Mouse (Mus musculus): Measurements from ENCODE around the gene Slc34a3.

Gene Slc34a3

GRCm38 (mm10) chr2:25246183-25247072, 12.3 kb upstream of the Slc34a3 start, which contains the start of gene AL732309.1:
Gene AL732309.1 (minus strand): TSS chr2:25246863.
- DNase-seq: peak; percentile 49 to 74

GRCm38 (mm10) chr2:25244144-25244543, 10.0 kb upstream of the Slc34a3 start:
- DNase-seq: no peak

- DNase-seq: no peak
Observed at GRCm38 (mm10) chr2:25243342-25243741, 9.2 kb upstream of the Slc34a3 start.

- peak; percentile 37 to 66 for DNase-seq
Observed at GRCm38 (mm10) chr2:25242101-25242506, 7.9 kb upstream of the Slc34a3 start, which contains the start of the genes Rnf208 and Cysrt1. Gene Rnf208 (plus strand): TSS chr2:25242255. Gene Cysrt1 (minus strand): TSS chr2:25242452.

- DNase-seq: peak in 1 of 2 experiments; percentile 34
Observed at GRCm38 (mm10) chr2:25241438-25241775, 7.2 kb upstream of the Slc34a3 start.

GRCm38 (mm10) chr2:25240723-25241437, 6.7 kb upstream of the Slc34a3 start:
- DNase-seq: peak; percentile 88 to 95

GRCm38 (mm10) chr2:25240310-25240709, 6.1 kb upstream of the Slc34a3 start:
- no peak for DNase-seq

- DNase-seq: peak in 1 of 2 experiments; percentile 27
Observed at GRCm38 (mm10) chr2:25239766-25240165, 5.6 kb upstream of the Slc34a3 start.

GRCm38 (mm10) chr2:25238106-25238505, 3.9 kb upstream of the Slc34a3 start:
- DNase-seq: peak in 1 of 2 experiments; percentile 41

- peak; percentile 75 to 80 for DNase-seq
Observed at GRCm38 (mm10) chr2:25237522-25237921, 3.4 kb upstream of the Slc34a3 start.

- peak in 1 of 2 experiments; percentile 29 for DNase-seq
Observed at GRCm38 (mm10) chr2:25236614-25237013, 2.5 kb upstream of the Slc34a3 start, which contains the start of gene Rnf224. Gene Rnf224 (minus strand): TSS chr2:25236787.

- peak; percentile 56 to 85 for DNase-seq
Observed at GRCm38 (mm10) chr2:25234551-25235220, 522 bp upstream of the Slc34a3 start.

GRCm38 (mm10) chr2:25233421-25233820, 743 bp downstream of the Slc34a3 start:
- DNase-seq: peak in 1 of 2 experiments; percentile 40

- DNase-seq: peak in 1 of 2 experiments; percentile 29
Observed at GRCm38 (mm10) chr2:25231038-25231437, 3.1 kb downstream of the Slc34a3 start.

GRCm38 (mm10) chr2:25230581-25230980, 3.6 kb downstream of the Slc34a3 start:
- peak in 1 of 2 experiments; percentile 34 for DNase-seq

GRCm38 (mm10) chr2:25229582-25229981, 4.6 kb downstream of the Slc34a3 start:
- no peak for DNase-seq

GRCm38 (mm10) chr2:25228995-25229530, 5.1 kb downstream of the Slc34a3 start:
- no peak for DNase-seq

- DNase-seq: peak; percentile 93 to 95
Observed at GRCm38 (mm10) chr2:25228431-25228889, 5.7 kb downstream of the Slc34a3 start.

- no peak for DNase-seq
Observed at GRCm38 (mm10) chr2:25227406-25227805, 6.8 kb downstream of the Slc34a3 start.

GRCm38 (mm10) chr2:25226864-25227263, 7.3 kb downstream of the Slc34a3 start:
- DNase-seq: peak in 1 of 2 experiments; percentile 43

- DNase-seq: no peak
Observed at GRCm38 (mm10) chr2:25225811-25226379, 8.3 kb downstream of the Slc34a3 start.
